Mouse (Mus musculus) lung, adult 2 months (tissue): Measurements from ENCODE around the gene Maff.

Experiments used
- CTCF ChIP-seq: fragments of 200-500 bp; IDR thresholded peaks from 2 replicates; pipeline ENCODE4 v1.5.1; 2011; ENCODE audit warnings: mild to moderate bottlenecking, low read length, control low read depth; ENCODE audit not compliant: insufficient read depth
- POLR2A ChIP-seq: fragments of 200-500 bp; IDR thresholded peaks from 2 replicates; pipeline ENCODE4 v1.6.1; 2011; ENCODE audit warnings: low read depth, mild to moderate bottlenecking, control low read depth, low read length, borderline replicate concordance; ENCODE audit errors: extremely low read depth

- no peak for TF ChIP-seq CTCF
- TF ChIP-seq POLR2A, result peak; percentile 86; the same call in 1 of the 2 replicates
These were observed 18.1 kb upstream of the Maff start, which contains the start of gene Pla2g6 for GRCm38 (mm10) chr15:79328058-79328938.
